Mouse (Mus musculus): ENCODE data around the gene Fbxl13. TPM values are rescaled to one million over a fixed set of nuclear protein-coding genes. Genes with fewer than 3 reads are reported as not detected.
"Not testable (repeated sequence)": the region's sequence is repeated elsewhere in the genome, so short reads cannot be mapped to it uniquely, and the experiment has no call there.

The Fbxl13 gene
- total RNA-seq, 1 experiment from 2014 or later, result not detected

DNA sequence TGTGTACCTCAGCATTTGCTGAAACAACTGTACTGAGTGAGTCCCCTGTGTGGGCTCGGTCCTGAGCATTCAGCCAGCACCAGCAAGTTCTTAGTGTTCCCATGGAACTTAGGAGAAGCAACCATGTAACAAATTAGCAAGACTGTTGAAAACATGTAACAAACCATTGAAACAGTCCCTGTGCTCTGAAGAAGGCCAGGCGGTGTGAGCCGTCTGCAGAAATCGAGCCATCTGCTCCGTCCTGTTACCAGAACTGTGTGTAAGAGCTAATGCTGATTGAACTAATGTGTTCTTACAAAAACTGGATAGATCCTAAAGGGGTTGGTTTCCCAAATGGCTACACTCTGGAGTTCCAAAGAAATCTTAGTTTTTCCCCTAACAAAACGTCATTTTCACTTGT lies 15.4 kb upstream of the Fbxl13 start:
- no peak for ATAC-seq (ENCODE audit: extremely low read depth, insufficient number of reproducible peaks, low FRiP score, poor library complexity, severe bottlenecking)

- ATAC-seq (ENCODE audit: extremely low read depth, insufficient number of reproducible peaks, low FRiP score, poor library complexity, severe bottlenecking), result peak; percentile 85
Measured at GRCm38 (mm10) chr5:21658623-21659395, 13.4 kb upstream of the Fbxl13 start.

DNA sequence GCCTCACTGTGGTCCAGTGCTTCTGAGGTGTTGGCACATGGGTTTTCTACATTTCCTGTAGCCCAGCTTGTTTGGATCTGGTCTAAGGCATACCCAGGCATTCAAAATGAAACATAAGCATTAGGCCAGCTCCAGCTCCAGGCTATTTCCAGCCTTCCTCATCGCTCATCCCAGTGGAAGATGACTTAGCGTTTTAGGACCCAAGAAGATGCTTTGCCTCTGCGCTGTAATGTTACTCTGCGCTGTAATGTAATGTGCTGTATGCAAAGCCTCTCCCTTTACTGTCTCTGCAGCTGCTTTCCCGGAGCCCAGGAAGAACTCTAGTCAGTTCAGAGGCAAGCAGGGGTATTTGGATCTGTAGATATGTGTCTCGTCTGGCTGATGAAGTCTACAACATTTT lies 12.6 kb upstream of the Fbxl13 start:
- ATAC-seq (ENCODE audit: extremely low read depth, insufficient number of reproducible peaks, low FRiP score, poor library complexity, severe bottlenecking), result no peak

- ATAC-seq (ENCODE audit: extremely low read depth, insufficient number of reproducible peaks, low FRiP score, poor library complexity, severe bottlenecking), result no peak
Measured at GRCm38 (mm10) chr5:21656912-21657311, 11.5 kb upstream of the Fbxl13 start.

DNA sequence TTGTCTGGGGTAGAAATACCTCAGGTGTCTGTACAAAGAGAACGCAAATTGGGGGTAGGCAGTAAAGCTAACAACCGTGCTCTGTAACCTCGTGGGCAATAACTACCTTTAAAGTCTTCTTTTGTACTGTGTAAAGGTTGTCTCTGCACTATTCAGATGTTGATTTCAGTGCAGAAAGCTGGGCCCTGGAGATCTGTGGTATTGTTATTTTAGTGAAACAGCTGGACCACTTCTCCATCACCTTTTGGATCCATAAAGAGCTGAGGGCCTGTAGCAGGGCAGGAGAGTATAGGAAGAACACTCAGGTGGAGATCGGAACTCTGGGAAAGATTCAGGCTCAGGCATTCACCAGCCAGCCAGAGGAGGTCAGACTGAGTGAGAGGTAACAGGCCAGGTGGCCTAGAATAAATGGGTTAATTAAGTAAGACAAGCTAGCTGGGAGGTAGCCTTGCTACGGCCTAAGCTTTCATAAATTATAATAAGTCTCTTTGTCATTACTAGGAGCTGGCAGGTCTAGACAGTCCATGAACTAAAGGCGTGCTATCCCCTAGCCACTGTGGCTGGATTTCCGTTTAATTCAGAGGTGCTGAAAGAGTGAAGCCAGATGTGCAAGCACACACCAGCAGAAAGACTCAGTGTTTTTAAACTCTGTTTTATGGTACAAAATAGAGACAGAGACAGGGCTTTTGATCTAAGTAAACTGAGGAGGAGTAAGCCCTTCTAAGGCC lies 6.6 kb upstream of the Fbxl13 start:
- ATAC-seq (ENCODE audit: extremely low read depth, insufficient number of reproducible peaks, low FRiP score, poor library complexity, severe bottlenecking), result no peak

DNA sequence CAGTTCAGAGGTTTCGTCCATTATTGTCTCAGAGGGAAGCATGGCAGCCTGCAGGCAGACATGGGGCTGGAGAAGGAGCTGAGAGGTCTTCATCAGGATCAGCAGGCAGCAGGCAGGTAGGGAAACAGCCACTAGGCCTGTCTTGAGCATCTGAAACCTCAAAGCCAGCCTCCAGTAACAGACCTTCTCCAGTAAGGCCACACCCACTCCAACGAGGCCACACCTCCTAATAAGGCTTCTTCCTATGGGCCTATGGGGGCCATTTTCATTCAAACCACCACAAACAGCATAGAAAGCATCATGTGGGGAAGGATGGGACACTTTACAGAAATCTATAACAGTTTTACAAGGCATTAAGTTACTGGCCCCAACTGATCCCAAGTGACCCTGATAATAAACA lies 5.3 kb upstream of the Fbxl13 start:
- ATAC-seq (ENCODE audit: extremely low read depth, insufficient number of reproducible peaks, low FRiP score, poor library complexity, severe bottlenecking), result no peak

- no peak for ATAC-seq (ENCODE audit: extremely low read depth, insufficient number of reproducible peaks, low FRiP score, poor library complexity, severe bottlenecking)
Measured at GRCm38 (mm10) chr5:21646133-21646491, 678 bp upstream of the Fbxl13 start.

DNA sequence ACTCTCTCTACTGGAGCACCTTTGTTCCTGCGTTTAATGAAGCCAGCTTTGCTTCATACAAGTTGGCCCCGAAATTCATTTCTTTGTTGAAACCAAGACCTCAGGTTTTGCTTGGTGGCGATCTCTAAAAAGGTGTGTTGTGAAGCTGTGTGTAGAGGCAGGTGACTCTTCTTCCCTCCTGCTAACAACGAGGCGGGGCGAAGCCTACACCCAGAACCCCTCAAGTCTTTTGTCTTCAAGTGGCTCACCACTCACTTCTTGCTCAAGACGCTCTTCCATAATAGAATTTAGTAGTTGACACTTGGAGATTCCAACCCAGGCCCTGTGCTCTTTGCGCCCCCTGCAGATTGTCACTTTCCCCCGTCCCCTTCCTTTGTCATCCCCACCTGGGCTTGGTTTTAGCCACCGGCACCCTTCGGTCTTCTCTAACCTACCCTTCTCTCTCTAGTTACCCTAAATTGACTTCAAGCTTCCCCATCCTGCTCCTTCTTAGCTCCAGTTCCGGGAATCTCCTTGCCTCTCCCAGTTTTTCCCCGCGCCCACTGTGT lies 469 bp downstream of the Fbxl13 start:
- ATAC-seq (ENCODE audit: extremely low read depth, insufficient number of reproducible peaks, low FRiP score, poor library complexity, severe bottlenecking), result no peak

DNA sequence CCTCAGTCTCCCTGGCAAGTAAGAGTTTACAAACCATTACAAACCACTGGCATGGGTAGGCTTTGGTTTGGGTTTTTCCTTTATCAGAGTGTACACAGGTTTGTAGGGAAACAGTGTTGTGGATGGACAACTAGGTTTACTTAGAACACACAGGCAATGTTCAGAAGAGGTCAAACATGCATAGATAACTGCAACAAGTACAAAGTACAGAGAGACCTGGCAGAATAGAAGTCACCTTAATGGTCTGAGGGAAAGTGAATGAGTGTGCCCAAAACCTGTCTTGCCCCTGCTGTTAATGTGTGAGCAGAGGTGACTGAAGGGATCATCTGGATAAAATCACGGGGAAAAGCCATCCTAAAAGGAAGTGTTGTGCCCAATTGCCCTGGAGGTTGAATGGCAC lies 1.8 kb downstream of the Fbxl13 start:
- ATAC-seq (ENCODE audit: extremely low read depth, insufficient number of reproducible peaks, low FRiP score, poor library complexity, severe bottlenecking), result no peak

DNA sequence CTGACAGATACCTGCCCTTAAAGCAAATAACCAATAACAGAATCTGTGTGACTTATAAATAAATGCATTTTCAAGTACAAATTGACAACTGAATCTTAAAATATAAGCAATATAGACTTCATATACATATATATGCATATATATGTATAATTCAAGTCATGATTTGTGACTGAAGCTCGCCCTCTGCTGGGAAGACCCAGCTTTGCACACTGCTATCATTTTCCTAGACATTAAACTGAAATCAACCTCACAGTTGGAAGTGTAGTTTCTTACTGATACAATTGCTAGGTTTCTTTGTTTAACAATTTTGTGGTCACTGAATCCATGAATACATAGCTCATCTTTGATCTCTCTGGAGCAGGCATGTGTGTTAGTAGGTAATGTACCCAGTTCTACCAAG lies 4.5 kb downstream of the Fbxl13 start:
- ATAC-seq (ENCODE audit: extremely low read depth, insufficient number of reproducible peaks, low FRiP score, poor library complexity, severe bottlenecking), result peak; percentile 45; the same call in 1 of the 2 replicates

GRCm38 (mm10) chr5:21625916-21626315 lies 19.5 kb downstream of the Fbxl13 start:
- ATAC-seq (ENCODE audit: extremely low read depth, insufficient number of reproducible peaks, low FRiP score, poor library complexity, severe bottlenecking), result no peak

DNA sequence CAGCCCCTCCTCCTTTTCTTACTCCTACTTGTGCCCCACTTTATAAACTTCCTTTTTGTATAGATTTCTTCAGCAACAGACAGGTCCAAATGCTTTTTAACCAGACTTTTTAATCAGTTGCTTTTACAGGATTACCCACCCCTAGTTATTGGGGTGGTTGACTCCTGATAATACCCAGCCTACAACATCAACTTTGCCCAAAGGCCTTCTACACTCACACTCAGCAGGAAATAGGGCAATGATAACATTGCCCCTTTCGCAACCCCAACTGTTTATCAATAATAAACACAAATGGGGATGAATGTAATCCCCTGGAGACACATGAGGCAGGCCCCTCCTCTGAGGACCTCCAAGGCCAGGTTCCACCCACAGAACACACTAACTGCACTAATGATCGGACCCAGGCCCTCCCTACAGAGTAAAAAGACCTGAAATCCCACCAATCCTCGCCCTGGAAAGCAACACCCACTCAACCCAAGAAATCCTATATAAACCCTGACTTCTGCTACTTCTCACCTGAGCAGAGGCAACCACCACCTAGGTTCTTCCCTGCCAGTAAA lies 28.9 kb downstream of the Fbxl13 start:
- no peak for ATAC-seq (ENCODE audit: extremely low read depth, insufficient number of reproducible peaks, low FRiP score, poor library complexity, severe bottlenecking)

GRCm38 (mm10) chr5:21614299-21614698 lies 31.1 kb downstream of the Fbxl13 start:
- peak; percentile 56; the same call in 1 of the 2 replicates for ATAC-seq (ENCODE audit: extremely low read depth, insufficient number of reproducible peaks, low FRiP score, poor library complexity, severe bottlenecking)

DNA sequence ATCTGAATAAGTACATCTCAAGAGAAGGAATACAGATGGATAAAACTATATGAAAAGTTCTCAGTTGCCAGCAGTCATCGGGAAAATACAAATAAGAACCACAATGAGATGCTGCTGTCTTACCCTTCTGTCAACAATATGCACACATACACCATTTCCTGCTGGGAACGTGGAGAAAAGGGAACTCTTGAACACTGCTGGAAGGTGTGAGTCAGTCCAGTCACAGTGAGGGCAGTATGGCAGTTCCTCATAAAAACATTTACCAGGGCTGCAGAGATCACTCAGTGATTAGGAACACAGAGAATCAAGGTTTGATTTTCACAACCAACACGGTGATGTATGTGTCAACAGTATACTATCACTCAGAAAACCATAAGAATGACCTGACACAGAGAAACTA lies 34.4 kb downstream of the Fbxl13 start:
- no peak for ATAC-seq (ENCODE audit: extremely low read depth, insufficient number of reproducible peaks, low FRiP score, poor library complexity, severe bottlenecking)

DNA sequence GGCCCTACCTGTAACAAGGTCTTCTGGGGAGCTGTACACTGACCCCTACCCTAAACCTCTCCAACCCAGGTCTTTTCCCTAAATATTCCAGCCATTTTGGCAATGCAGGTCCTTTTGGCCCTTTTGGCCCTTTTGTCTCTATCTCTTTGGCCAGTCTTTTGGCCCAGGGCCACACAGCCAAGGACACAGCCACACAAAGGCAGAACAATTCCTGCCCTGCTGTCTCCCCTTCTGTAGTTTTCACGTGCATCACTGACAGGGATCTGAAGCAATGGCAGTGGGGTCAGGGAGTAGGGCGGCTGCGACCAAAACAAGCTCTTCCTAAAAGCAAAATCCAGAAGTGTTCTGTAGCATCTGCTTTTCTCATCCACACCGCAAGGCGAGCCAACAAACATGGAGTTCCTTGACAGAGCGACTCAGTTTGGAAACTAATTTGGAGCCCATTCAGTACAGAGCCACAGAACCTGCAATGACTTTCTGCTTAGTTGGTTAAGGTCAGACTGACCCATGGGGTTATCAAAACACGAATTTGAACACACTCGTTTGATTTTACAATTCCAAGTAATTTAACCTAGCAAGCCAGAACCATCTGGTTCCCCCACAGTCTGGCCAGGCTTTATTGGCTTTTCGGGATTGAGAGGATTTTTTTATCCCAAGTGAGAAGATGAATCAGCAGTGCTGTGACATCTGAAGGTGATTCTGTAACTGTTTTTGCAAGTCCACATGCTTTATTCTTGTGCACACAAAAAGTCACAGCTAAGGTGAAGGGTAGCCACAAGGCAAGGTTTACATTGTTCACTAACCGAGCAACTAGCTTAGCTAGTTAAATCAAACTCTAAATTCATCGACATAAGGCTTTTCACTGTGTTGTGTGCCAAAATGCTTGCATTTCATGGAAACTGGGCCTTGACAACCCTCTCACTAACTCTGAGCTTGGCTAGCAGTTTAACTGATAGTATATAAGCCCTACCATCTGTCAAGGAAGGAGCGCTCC lies 36.8 kb downstream of the Fbxl13 start:
- no peak for ATAC-seq (ENCODE audit: extremely low read depth, insufficient number of reproducible peaks, low FRiP score, poor library complexity, severe bottlenecking)

DNA sequence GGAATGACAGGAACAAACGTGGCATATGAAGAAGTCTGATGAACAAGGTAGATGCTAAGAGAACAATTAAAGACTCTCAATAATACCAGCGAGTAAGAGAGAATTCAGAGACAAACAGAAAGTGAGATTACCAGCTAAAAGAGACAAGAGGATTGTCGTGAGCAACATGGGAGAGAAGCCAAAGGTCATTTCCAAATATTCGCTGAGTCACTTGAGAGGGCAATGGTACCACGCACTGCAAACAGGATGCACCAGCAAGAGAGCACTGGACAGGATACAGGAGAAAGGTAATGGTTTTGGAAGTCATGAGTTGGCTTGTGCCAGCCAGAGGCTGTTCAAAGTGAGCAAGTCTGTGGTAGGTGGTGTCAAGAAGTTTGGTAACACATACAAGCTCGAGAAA lies 39.5 kb downstream of the Fbxl13 start:
- no peak for ATAC-seq (ENCODE audit: extremely low read depth, insufficient number of reproducible peaks, low FRiP score, poor library complexity, severe bottlenecking)

- no peak for ATAC-seq (ENCODE audit: extremely low read depth, insufficient number of reproducible peaks, low FRiP score, poor library complexity, severe bottlenecking)
Measured at GRCm38 (mm10) chr5:21599961-21600360, 45.5 kb downstream of the Fbxl13 start.

- ATAC-seq (ENCODE audit: extremely low read depth, insufficient number of reproducible peaks, low FRiP score, poor library complexity, severe bottlenecking), result not testable (repeated sequence)
Measured at GRCm38 (mm10) chr5:21599536-21599935, 45.9 kb downstream of the Fbxl13 start.

- no peak for ATAC-seq (ENCODE audit: extremely low read depth, insufficient number of reproducible peaks, low FRiP score, poor library complexity, severe bottlenecking)
Measured at GRCm38 (mm10) chr5:21593201-21593709, 52.2 kb downstream of the Fbxl13 start.
